Mouse (Mus musculus) left cerebral cortex, postnatal 4 days (tissue): Measurements from ENCODE around the gene Vwa1. TPM values are rescaled to one million over a fixed set of nuclear protein-coding genes. Genes with fewer than 3 reads are reported as not detected.
A peak's percentile ranks its signal among the peaks of the same experiment; 100 is the strongest.
"Not testable (repeated sequence)": the region's sequence is repeated elsewhere in the genome, so short reads cannot be mapped to it uniquely, and the experiment has no call there.

ENCODE experiments used
- DNase-seq: peaks from one replicate; pipeline ENCODE4 v3.0.0-alpha.2; 2022
- intact Hi-C: fragments of 180-260 bp; cut with DNase I; formaldehyde crosslinking; loops from one replicate; pipeline ENCODE4 v1.15.1; 2025
- total RNA-seq, 2 experiments: library from RNA; stranded (reverse); gene quantifications; 2 replicates each; pipeline ENCODE4 v1.2.3; 2021

The Vwa1 gene
- 10 to 100 TPM; 15.6 to 16.4 TPM for total RNA-seq

GRCm38 (mm10) chr4:155774280-155774754 lies at the start of gene Vwa1:
Vwa1 (minus strand) TSS chr4:155774698.
- intact Hi-C loops = no loop called here
- peak; percentile 77 for DNase-seq

GRCm38 (mm10) chr4:155823443-155823842 lies 48.9 kb upstream of the Vwa1 start:
- intact Hi-C loops = no loop called here
- no peak for DNase-seq

- intact Hi-C loops = no loop called here
- DNase-seq = no peak
Observed at GRCm38 (mm10) chr4:155821025-155821424, 46.5 kb upstream of the Vwa1 start.

- DNase-seq = no peak
- intact Hi-C loops = no loop called here
Observed at GRCm38 (mm10) chr4:155817533-155817932, 43.0 kb upstream of the Vwa1 start.

GRCm38 (mm10) chr4:155812665-155813181 lies 38.2 kb upstream of the Vwa1 start:
- intact Hi-C loops = no loop called here
- DNase-seq = peak; percentile 40

- intact Hi-C loops = no loop called here
- peak; percentile 96 for DNase-seq
Observed at GRCm38 (mm10) chr4:155811929-155812664, 37.6 kb upstream of the Vwa1 start, which contains the start of gene Ccnl2. Ccnl2 (plus strand) TSS chr4:155812489.

- DNase-seq = no peak
Observed at GRCm38 (mm10) chr4:155807841-155808240, 33.3 kb upstream of the Vwa1 start.

GRCm38 (mm10) chr4:155803340-155804041 lies 29.0 kb upstream of the Vwa1 start:
- intact Hi-C loops = no loop called here
- DNase-seq = peak; percentile 97

More at GRCm38 (mm10) chr4:155807841-155808240, 33.3 kb upstream of the Vwa1 start:
- intact Hi-C loops = no loop called here

- no peak for DNase-seq
- intact Hi-C loops = no loop called here
Observed at GRCm38 (mm10) chr4:155802741-155803339, 28.3 kb upstream of the Vwa1 start, which contains the start of gene Mrpl20. Mrpl20 (plus strand) TSS chr4:155802878.

GRCm38 (mm10) chr4:155802075-155802474 lies 27.6 kb upstream of the Vwa1 start:
- intact Hi-C loops = no loop called here
- no peak for DNase-seq

- DNase-seq = no peak
- intact Hi-C loops = no loop called here
Observed at GRCm38 (mm10) chr4:155793730-155794129, 19.2 kb upstream of the Vwa1 start.

GRCm38 (mm10) chr4:155791240-155791933 lies 16.9 kb upstream of the Vwa1 start:
- intact Hi-C loops = no loop called here
- DNase-seq = no peak

- DNase-seq = no peak
- intact Hi-C loops = no loop called here
Observed at GRCm38 (mm10) chr4:155790650-155791161, 16.2 kb upstream of the Vwa1 start.

GRCm38 (mm10) chr4:155790021-155790489 lies 15.6 kb upstream of the Vwa1 start, which contains the start of gene Ankrd65:
Ankrd65 (plus strand) TSS chr4:155790439.
- no peak for DNase-seq
- intact Hi-C loops = no loop called here

GRCm38 (mm10) chr4:155788833-155789232 lies 14.3 kb upstream of the Vwa1 start:
- not testable (repeated sequence) for DNase-seq

GRCm38 (mm10) chr4:155788300-155788699 lies 13.8 kb upstream of the Vwa1 start:
- intact Hi-C loops = no loop called here
- no peak for DNase-seq

More at GRCm38 (mm10) chr4:155788833-155789232, 14.3 kb upstream of the Vwa1 start:
- intact Hi-C loops = not testable (repeated sequence)

GRCm38 (mm10) chr4:155785819-155786218 lies 11.3 kb upstream of the Vwa1 start, which contains the start of gene Tmem88b:
Tmem88b (minus strand) TSS chr4:155785874.
- DNase-seq = no peak
- intact Hi-C loops = no loop called here

GRCm38 (mm10) chr4:155785246-155785645 lies 10.7 kb upstream of the Vwa1 start:
- intact Hi-C loops = no loop called here
- DNase-seq = no peak

GRCm38 (mm10) chr4:155784081-155784701 lies 9.7 kb upstream of the Vwa1 start:
- intact Hi-C loops = no loop called here
- peak; percentile 87 for DNase-seq
